Mouse (Mus musculus): ENCODE measurements around the gene Cog5.
A peak's percentile ranks its signal among the peaks of the same experiment; 100 is the strongest.

Cog5 gene

GRCm38 (mm10) chr12:31896295-31896694 is 241.6 kb downstream of the Cog5 start:
- no peak for DNase-seq

GRCm38 (mm10) chr12:31896986-31897385 is 242.3 kb downstream of the Cog5 start:
- peak; percentile 52 for DNase-seq

GRCm38 (mm10) chr12:31897456-31897855 is 242.8 kb downstream of the Cog5 start:
- no peak for DNase-seq

- DNase-seq, result no peak
Measured at GRCm38 (mm10) chr12:31900391-31900914, 245.8 kb downstream of the Cog5 start.

- peak; percentile 15 for DNase-seq
Measured at GRCm38 (mm10) chr12:31905696-31906551, 251.3 kb downstream of the Cog5 start.

GRCm38 (mm10) chr12:31907436-31907835 is 252.8 kb downstream of the Cog5 start:
- DNase-seq, result no peak

GRCm38 (mm10) chr12:31912966-31913551 is 258.4 kb downstream of the Cog5 start:
- DNase-seq, result no peak

- DNase-seq, result no peak
Measured at GRCm38 (mm10) chr12:31913614-31914013, 258.9 kb downstream of the Cog5 start.

- no peak for DNase-seq
Measured at GRCm38 (mm10) chr12:31916691-31917090, 262.0 kb downstream of the Cog5 start.

GRCm38 (mm10) chr12:31917245-31917644 is 262.6 kb downstream of the Cog5 start:
- no peak for DNase-seq

GRCm38 (mm10) chr12:31920464-31921405 is 266.1 kb downstream of the Cog5 start:
- DNase-seq, result no peak

GRCm38 (mm10) chr12:31924135-31924534 is 269.5 kb downstream of the Cog5 start:
- DNase-seq, result no peak

- DNase-seq, result no peak
Measured at GRCm38 (mm10) chr12:31925343-31925742, 270.7 kb downstream of the Cog5 start.

GRCm38 (mm10) chr12:31926661-31927061 is 272.0 kb downstream of the Cog5 start:
- peak; percentile 67 for DNase-seq

- DNase-seq, result no peak
Measured at GRCm38 (mm10) chr12:31928498-31928897, 273.8 kb downstream of the Cog5 start.

GRCm38 (mm10) chr12:31931818-31932217 is 277.1 kb downstream of the Cog5 start:
- no peak for DNase-seq

GRCm38 (mm10) chr12:31936657-31937300 is 282.1 kb downstream of the Cog5 start:
- peak; percentile 59 for DNase-seq

GRCm38 (mm10) chr12:31937613-31938012 is 282.9 kb downstream of the Cog5 start:
- no peak for DNase-seq

GRCm38 (mm10) chr12:31938391-31938997 is 283.8 kb downstream of the Cog5 start:
- DNase-seq, result no peak

- DNase-seq, result no peak
Measured at GRCm38 (mm10) chr12:31939026-31939425, 284.4 kb downstream of the Cog5 start.

GRCm38 (mm10) chr12:31943020-31943654 is 288.5 kb downstream of the Cog5 start:
- DNase-seq, result no peak

All from embryo, embryonic 11 days (tissue).